Mouse (Mus musculus): Measurements from ENCODE around the gene Zbtb4. TPM values are rescaled to one million over a fixed set of nuclear protein-coding genes. Genes with fewer than 3 reads are reported as not detected.

Gene Zbtb4
- total RNA-seq, 1 experiment: 1.6 TPM

Other genes with a start within 250 kb of the Zbtb4 start
- gene Dnah2, start 216.8 kb upstream of the Zbtb4 start, total RNA-seq (2012; rRNA removed): 0.98 and 2.5 TPM in 2 replicates
- gene Efnb3, start 205.7 kb upstream of the Zbtb4 start, total RNA-seq (2012; rRNA removed): 3.1 and 3.2 TPM in 2 replicates
- gene Wrap53, start 185.7 kb upstream of the Zbtb4 start, total RNA-seq (2012; rRNA removed): 30.7 and 33.0 TPM in 2 replicates
- 98.0 and 105 TPM in 2 replicates for gene Trp53, start 185.6 kb upstream of the Zbtb4 start, total RNA-seq (2012; rRNA removed)
- 12.1 and 13.1 TPM in 2 replicates for gene Atp1b2, start 160.0 kb upstream of the Zbtb4 start, total RNA-seq (2012; rRNA removed)
- gene Shbg, start 148.0 kb upstream of the Zbtb4 start, total RNA-seq (2012; rRNA removed): not detected in 2 replicates
- gene Sat2, start 143.9 kb upstream of the Zbtb4 start, total RNA-seq (2012; rRNA removed): 3.2 and 3.6 TPM in 2 replicates
- 153 and 161 TPM in 2 replicates for gene Fxr2, start 132.9 kb upstream of the Zbtb4 start, total RNA-seq (2012; rRNA removed)
- 6.6 and 8.2 TPM in 2 replicates for gene Sox15, start 110.6 kb upstream of the Zbtb4 start, total RNA-seq (2012; rRNA removed)
- gene Mpdu1, start 103.3 kb upstream of the Zbtb4 start, total RNA-seq (2012; rRNA removed): 258 and 349 TPM in 2 replicates
- gene Cd68, start 99.8 kb upstream of the Zbtb4 start, total RNA-seq (2012; rRNA removed): 23.4 and 32.7 TPM in 2 replicates
- gene Eif4a1, start 93.5 kb upstream of the Zbtb4 start, total RNA-seq (2012; rRNA removed): 1,512 and 1,948 TPM in 2 replicates
- 265 and 282 TPM in 2 replicates for gene Senp3, start 83.8 kb upstream of the Zbtb4 start, total RNA-seq (2012; rRNA removed)
- gene Tnfsf13, start 80.1 kb upstream of the Zbtb4 start, total RNA-seq (2012; rRNA removed): 8.6 and 11.7 TPM in 2 replicates
- 8.7 and 16.1 TPM in 2 replicates for gene Tnfsf12, start 70.1 kb upstream of the Zbtb4 start, total RNA-seq (2012; rRNA removed)
- 13.7 and 19.9 TPM in 2 replicates for gene Tnfsfm13, start 69.8 kb upstream of the Zbtb4 start, total RNA-seq (2012; rRNA removed)
- 71.9 and 74.2 TPM in 2 replicates for gene Polr2a, start 7.3 kb upstream of the Zbtb4 start, total RNA-seq (2012; rRNA removed)
- 0.22 and 0.48 TPM in 2 replicates for gene Slc35g3, start 3.9 kb upstream of the Zbtb4 start, total RNA-seq (2012; rRNA removed)
- gene Chrnb1, start 30.0 kb downstream of the Zbtb4 start, total RNA-seq (2012; rRNA removed): 3.8 and 5.7 TPM in 2 replicates
- gene Fgf11, start 35.9 kb downstream of the Zbtb4 start, total RNA-seq (2012; rRNA removed): 0.31 and 0.42 TPM in 2 replicates
- gene Tmem102, start 39.7 kb downstream of the Zbtb4 start, total RNA-seq (2012; rRNA removed): 1.3 and 1.8 TPM in 2 replicates
- not detected in 2 replicates for gene Gm39566, start 49.4 kb downstream of the Zbtb4 start, total RNA-seq (2012; rRNA removed)
- not detected in 2 replicates for gene Spem2, start 52.6 kb downstream of the Zbtb4 start, total RNA-seq (2012; rRNA removed)
- gene Spem1, start 56.3 kb downstream of the Zbtb4 start, total RNA-seq (2012; rRNA removed): 0.27 TPM in 1 of 2 replicates, not detected in the other
- 8.9 and 9.5 TPM in 2 replicates for gene Nlgn2, start 71.9 kb downstream of the Zbtb4 start, total RNA-seq (2012; rRNA removed)
- gene Tmem256, start 72.6 kb downstream of the Zbtb4 start, total RNA-seq (2012; rRNA removed): 88.9 and 90.7 TPM in 2 replicates
- 7.0 and 7.2 TPM in 2 replicates for gene Plscr3, start 80.5 kb downstream of the Zbtb4 start, total RNA-seq (2012; rRNA removed)
- gene Tnk1, start 92.8 kb downstream of the Zbtb4 start, total RNA-seq (2012; rRNA removed): 3.4 and 8.1 TPM in 2 replicates
- gene Tmem95, start 112.1 kb downstream of the Zbtb4 start, total RNA-seq (2012; rRNA removed): not detected in 2 replicates
- gene Kctd11, start 115.5 kb downstream of the Zbtb4 start, total RNA-seq (2012; rRNA removed): 3.1 and 5.4 TPM in 2 replicates
- 9.6 and 14.7 TPM in 2 replicates for gene Acap1, start 129.6 kb downstream of the Zbtb4 start, total RNA-seq (2012; rRNA removed)
- gene 2810408A11Rik, start 135.1 kb downstream of the Zbtb4 start, total RNA-seq (2012; rRNA removed): 3.3 and 5.7 TPM in 2 replicates
- gene Neurl4, start 135.2 kb downstream of the Zbtb4 start, total RNA-seq (2012; rRNA removed): 66.3 and 98.2 TPM in 2 replicates
- gene Gps2, start 148.0 kb downstream of the Zbtb4 start, total RNA-seq (2012; rRNA removed): 14.3 and 15.5 TPM in 2 replicates
- gene Eif5a, start 156.0 kb downstream of the Zbtb4 start, total RNA-seq (2012; rRNA removed): 754 and 926 TPM in 2 replicates
- 3.9 and 6.1 TPM in 2 replicates for gene Ybx2, start 169.9 kb downstream of the Zbtb4 start, total RNA-seq (2012; rRNA removed)
- 2.6 and 4.2 TPM in 2 replicates for gene Slc2a4, start 182.3 kb downstream of the Zbtb4 start, total RNA-seq (2012; rRNA removed)
- 24.9 and 38.7 TPM in 2 replicates for gene Cldn7, start 198.9 kb downstream of the Zbtb4 start, total RNA-seq (2012; rRNA removed)
- 33.3 and 41.2 TPM in 2 replicates for gene Ctdnep1, start 215.2 kb downstream of the Zbtb4 start, total RNA-seq (2012; rRNA removed)
- 76.1 and 87.9 TPM in 2 replicates for gene Elp5, start 216.6 kb downstream of the Zbtb4 start, total RNA-seq (2012; rRNA removed)
- 57.7 and 70.6 TPM in 2 replicates for gene Gabarap, start 225.2 kb downstream of the Zbtb4 start, total RNA-seq (2012; rRNA removed)
- 64.7 and 80.9 TPM in 2 replicates for gene Phf23, start 229.9 kb downstream of the Zbtb4 start, total RNA-seq (2012; rRNA removed)
- gene Dvl2, start 234.7 kb downstream of the Zbtb4 start, total RNA-seq (2012; rRNA removed): 47.4 and 70.9 TPM in 2 replicates
- 32.5 and 48.7 TPM in 2 replicates for gene Acadvl, start 249.5 kb downstream of the Zbtb4 start, total RNA-seq (2012; rRNA removed)